8 mouse cellular contexts compared by ENCODE assay signal in genomic region chr4:130174335-130175031, GRCm38 (mm10). TPM values are rescaled to one million over a fixed set of nuclear protein-coding genes. Genes with fewer than 3 reads are reported as not detected.
DNase-seq lines count a peak whose midpoint lies in the region; ATAC-seq and TF ChIP-seq lines count a peak whose summit lies in the region.

No protein-coding gene starts in this region.

- ATAC-seq in midbrain, embryonic 11.5 days (ENCODE audit: low FRiP score): peak; percentile 30; the same call in 1 of the 2 replicates

- peak overlapping the region; percentile 27; the same call in 1 of the 2 replicates for H3K9ac ChIP-seq in midbrain, embryonic 11.5 days (ENCODE audit: low read length)

- WGBS in thymus, adult 2 months: 17% methylated on average over 25 of the region's 25 CpGs
- WGBS in limb, embryonic 10.5 days: 4% methylated on average over 25 of the region's 25 CpGs
- WGBS in midbrain, embryonic 11.5 days: 4% methylated on average over 25 of the region's 25 CpGs

- H3K4me1 ChIP-seq in thymus, adult 2 months (replicated peaks; ENCODE audit: control insufficient read depth, insufficient read depth, low read length): no peaks in the 10 kb centered on the region
- H3K4me1 ChIP-seq in erythroblast, embryonic 14.5 days (ENCODE audit: control insufficient read depth): peaks cover 66% of the 10 kb centered on the region
- peaks cover 62% of the 10 kb centered on the region for H3K4me1 ChIP-seq in limb, embryonic 10.5 days
- H3K4me1 ChIP-seq in midbrain, embryonic 11.5 days (ENCODE audit: control insufficient read depth, insufficient read depth, low read length): peaks cover 14% of the 10 kb centered on the region

- peak overlapping the region; percentile 38 for H3K4me2 ChIP-seq in midbrain, embryonic 11.5 days

- intact Hi-C loops in heart, postnatal 25 days (cut with DNase I): no loop called here

- no peaks in the 10 kb centered on the region; the same call in 1 of the 2 replicates for H3K27me3 ChIP-seq in thymus, adult 2 months (ENCODE audit: control insufficient read depth, insufficient read depth, low read length)
- H3K27me3 ChIP-seq in erythroblast, embryonic 14.5 days (ENCODE audit: control insufficient read depth): peaks cover 49% of the 10 kb centered on the region
- H3K27me3 ChIP-seq in limb, embryonic 10.5 days (ENCODE audit: low read depth, poor library complexity, severe bottlenecking): peaks cover 39% of the 10 kb centered on the region
- H3K27me3 ChIP-seq in midbrain, embryonic 11.5 days (ENCODE audit: control insufficient read depth, insufficient read depth, low read length): peaks cover 18% of the 10 kb centered on the region

- 0 out of 2 replicates have a peak overlapping the region, but pooled peaks have one; percentile 2 for H3K4me3 ChIP-seq in thymus, adult 2 months (ENCODE audit: control insufficient read depth, insufficient read depth, low read length)
- peak overlapping the region; percentile 73 for H3K4me3 ChIP-seq in erythroblast, embryonic 14.5 days (replicated peaks)
- H3K4me3 ChIP-seq in limb, embryonic 10.5 days: peak overlapping the region; percentile 45
- peak overlapping the region; percentile 13 for H3K4me3 ChIP-seq in midbrain, embryonic 11.5 days (ENCODE audit: low read depth, low read length)

- TF ChIP-seq POLR2A in thymus, adult 2 months (IDR thresholded peaks at IDR 0.05; ENCODE audit: control insufficient read depth, extremely low read depth, insufficient read depth, low read length, poor library complexity): no peak

- no peak overlapping the region for H3K27ac ChIP-seq in thymus, adult 2 months (ENCODE audit: control insufficient read depth, insufficient read depth, low read length)
- peak overlapping the region; percentile 69 for H3K27ac ChIP-seq in limb, embryonic 10.5 days
- H3K27ac ChIP-seq in midbrain, embryonic 11.5 days (ENCODE audit: low read depth, low read length): no peak overlapping the region

- no peak for TF ChIP-seq CTCF in thymus, adult 2 months (IDR thresholded peaks at IDR 0.05; ENCODE audit: borderline replicate concordance, control insufficient read depth, extremely low read depth, insufficient read depth, low read length, poor library complexity)

- H3K36me3 ChIP-seq in thymus, adult 2 months (ENCODE audit: control insufficient read depth, insufficient read depth, low read length): no peaks in the 10 kb centered on the region
- H3K36me3 ChIP-seq in erythroblast, embryonic 14.5 days (ENCODE audit: control insufficient read depth): peaks cover 44% of the 10 kb centered on the region
- H3K36me3 ChIP-seq in limb, embryonic 10.5 days: no peaks in the 10 kb centered on the region
- no peaks in the 10 kb centered on the region for H3K36me3 ChIP-seq in midbrain, embryonic 11.5 days (ENCODE audit: control insufficient read depth, insufficient read depth, low read length)

- H3K9me3 ChIP-seq in erythroblast, embryonic 14.5 days (ENCODE audit: control insufficient read depth, low read length): no peaks in the 10 kb centered on the region
- H3K9me3 ChIP-seq in limb, embryonic 10.5 days (replicated peaks): no peaks in the 10 kb centered on the region
- no peaks in the 10 kb centered on the region for H3K9me3 ChIP-seq in midbrain, embryonic 11.5 days (ENCODE audit: control insufficient read depth, low read length)

- DNase-seq in thymus, adult 2 months: no peak
- no peak for DNase-seq in thymus, postnatal 36 days
- DNase-seq in heart, postnatal 25 days (ENCODE audit: low spot score): peak; percentile 74
- DNase-seq in limb, embryonic 10.5 days (ENCODE audit: low spot score): peak; percentile 69
- peak; percentile 88 for DNase-seq in midbrain, embryonic 11.5 days (ENCODE audit: low spot score, missing footprints)
- peak; percentile 67 to 72 for DNase-seq in urinary bladder, adult 18-20 months (ENCODE audit: low spot score in 2 of 2)
- no peak for DNase-seq in frontal cortex, postnatal 36 days (ENCODE audit: low spot score in 2 of 2)

RNA-seq across cellular contexts. Expression of gene Tinagl1, which starts 0.4 kb away (rescaled TPM):
- 32.7 and 40.3 TPM in 2 replicates for polyA plus RNA-seq in thymus, adult 2 months (2012; rRNA removed)
- polyA plus RNA-seq in erythroblast, embryonic 14.5 days (2012): 58.6 and 58.7 TPM in 2 replicates
- 10 to 100 TPM; 56.0 to 69.2 TPM for total RNA-seq in heart, postnatal 25 days (2021)
- polyA plus RNA-seq in limb, embryonic 10.5 days (2016; fragmentation: Nextera tagmentation; extraction: Ambion mirVana): 8.0 and 8.1 TPM in 2 replicates
- polyA plus RNA-seq in midbrain, embryonic 11.5 days (2014; fragmentation: Nextera tagmentation; extraction: Ambion mirVana): 5.1 and 6.1 TPM in 2 replicates

RNA-seq across cellular contexts. Expression of gene Hcrtr1, which starts 35.3 kb away (rescaled TPM):
- 0.30 and 1.1 TPM in 2 replicates for polyA plus RNA-seq in thymus, adult 2 months (2012; rRNA removed)
- polyA plus RNA-seq in erythroblast, embryonic 14.5 days (2012): not detected in 2 replicates
- not detected for total RNA-seq in heart, postnatal 25 days (2021)
- polyA plus RNA-seq in limb, embryonic 10.5 days (2016; fragmentation: Nextera tagmentation; extraction: Ambion mirVana): 0.18 TPM in 1 of 2 replicates, not detected in the other
- polyA plus RNA-seq in midbrain, embryonic 11.5 days (2014; fragmentation: Nextera tagmentation; extraction: Ambion mirVana): 0.14 and 0.18 TPM in 2 replicates

RNA-seq across cellular contexts. Expression of gene Gm853, which starts 47.7 kb away (rescaled TPM):
- polyA plus RNA-seq in thymus, adult 2 months (2012; rRNA removed): 0.13 and 0.32 TPM in 2 replicates
- polyA plus RNA-seq in erythroblast, embryonic 14.5 days (2012): not detected in 2 replicates
- not detected for total RNA-seq in heart, postnatal 25 days (2021)
- polyA plus RNA-seq in limb, embryonic 10.5 days (2016; fragmentation: Nextera tagmentation; extraction: Ambion mirVana): not detected in 2 replicates
- polyA plus RNA-seq in midbrain, embryonic 11.5 days (2014; fragmentation: Nextera tagmentation; extraction: Ambion mirVana): not detected in 2 replicates

Comparison
In these comparisons a context has a peak if more than half of its experiments do, and no peak if none do; other contexts are left out.
1. DNase-seq: peak in heart, postnatal 25 days (single experiment), limb, embryonic 10.5 days (single experiment), midbrain, embryonic 11.5 days (single experiment) and urinary bladder, adult 18-20 months (2 of 2); none in thymus, adult 2 months (single experiment), thymus, postnatal 36 days (0 of 2) and frontal cortex, postnatal 36 days (0 of 2).
2. H3K4me3 ChIP-seq: peak in every context shown above with its lines; median percentile 73 in erythroblast, embryonic 14.5 days; 45 in limb, embryonic 10.5 days; 13 in midbrain, embryonic 11.5 days; 2 in thymus, adult 2 months.